Comparison of ENCODE assay signal across 19 mouse cellular contexts in the genomic region with DNA sequence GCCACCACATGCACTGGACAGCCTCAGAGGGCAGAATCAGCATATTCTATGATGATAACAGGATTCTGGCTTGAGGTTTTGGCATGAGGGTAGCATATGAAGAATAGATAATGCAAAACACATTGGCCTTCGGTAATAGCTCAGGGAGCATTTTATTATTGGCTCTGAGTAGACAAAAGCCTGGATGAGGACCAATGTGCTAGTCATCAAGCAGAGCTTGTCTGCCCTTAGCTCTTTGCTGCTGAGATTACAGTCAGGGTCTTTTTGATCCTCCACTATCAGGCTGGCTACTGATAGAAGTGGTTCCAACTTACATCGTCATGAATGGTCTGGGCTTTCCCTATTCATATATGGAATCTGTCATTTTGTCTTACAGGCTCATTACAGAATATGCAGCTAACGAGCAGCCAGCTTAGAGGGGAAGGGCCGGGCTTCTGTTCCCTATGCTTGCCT. TPM values are rescaled to one million over a fixed set of nuclear protein-coding genes. Genes with fewer than 3 reads are reported as not detected.
DNase-seq lines count a peak whose midpoint lies in the region; ATAC-seq and TF ChIP-seq lines count a peak whose summit lies in the region.
"Had no signal": no experiment of that assay in that cellular context is flagged by ENCODE, and none has a peak within 500 bp of the region (broad histone marks: within the 10 kb centered on the region; RNA-seq: fewer than 3 reads in every experiment).

No protein-coding gene starts in this region.

- H3K4me3 ChIP-seq in forebrain, embryonic 14.5 days (ENCODE audit: low read depth, low read length) = no peak overlapping the region
- H3K4me3 ChIP-seq in forebrain, embryonic 11.5 days (ENCODE audit: low read depth, low read length) = no peak overlapping the region
- H3K4me3 ChIP-seq in limb, embryonic 13.5 days = no peak overlapping the region
- no peak overlapping the region for H3K4me3 ChIP-seq in limb, embryonic 10.5 days
- H3K4me3 ChIP-seq: embryonic facial prominence, embryonic 13.5 days; kidney, embryonic 15.5 days; liver, embryonic 15.5 days had no signal

- H3K9me3 ChIP-seq in forebrain, embryonic 14.5 days (replicated peaks; ENCODE audit: control insufficient read depth, low read length) = no peaks in the 10 kb centered on the region
- H3K9me3 ChIP-seq in forebrain, embryonic 11.5 days (ENCODE audit: control insufficient read depth, low read length) = no peaks in the 10 kb centered on the region
- H3K9me3 ChIP-seq in limb, embryonic 13.5 days = no peaks in the 10 kb centered on the region
- no peaks in the 10 kb centered on the region for H3K9me3 ChIP-seq in limb, embryonic 10.5 days (replicated peaks)
- H3K9me3 ChIP-seq: embryonic facial prominence, embryonic 13.5 days; liver, embryonic 15.5 days had no signal

- intact Hi-C loops in heart, postnatal 10 days (cut with DNase I) = no loop called here

- no peak for TF ChIP-seq CTCF in brain, embryonic 14.5 days (IDR thresholded peaks at IDR 0.05; ENCODE audit: borderline replicate concordance, extremely low read depth, insufficient read depth, insufficient read length)

- no peak for TF ChIP-seq POLR2A in brain, embryonic 14.5 days (IDR thresholded peaks at IDR 0.05; ENCODE audit: borderline replicate concordance, extremely low read depth, insufficient read depth, insufficient read length, poor library complexity, severe bottlenecking)

- DNase-seq in forebrain, embryonic 14.5 days (ENCODE audit: low spot score) = peak; percentile 70
- no peak for DNase-seq in forebrain, embryonic 11.5 days (ENCODE audit: low spot score)
- no peak for DNase-seq in limb, embryonic 10.5 days (ENCODE audit: low spot score)
- peak; percentile 79 for DNase-seq in brain, embryonic 14.5 days (ENCODE audit: low read depth)
- DNase-seq in heart, postnatal 10 days = peak; percentile 35 to 60
- DNase-seq in kidney, postnatal 14 days = no peak
- DNase-seq in spleen, postnatal 36 days (ENCODE audit: low spot score in 2 of 2) = no peak
- DNase-seq: adrenal gland, postnatal 14 days; cerebellum, postnatal 25 days; layer of hippocampus, adult 9-11 months; thymus, adult 18-20 months had no signal

- H3K4me2 ChIP-seq in forebrain, embryonic 14.5 days (ENCODE audit: low read length) = no peak overlapping the region
- no peak overlapping the region for H3K4me2 ChIP-seq in forebrain, embryonic 11.5 days (ENCODE audit: low read depth, low read length, severe bottlenecking)
- no peak overlapping the region for H3K4me2 ChIP-seq in limb, embryonic 13.5 days (replicated peaks)
- H3K4me2 ChIP-seq: embryonic facial prominence, embryonic 13.5 days; kidney, embryonic 15.5 days; liver, embryonic 15.5 days had no signal

- 0 out of 2 replicates have a peak, but pooled peaks cover 2% of the 10 kb centered on the region for H3K4me1 ChIP-seq in forebrain, embryonic 14.5 days (ENCODE audit: control insufficient read depth, insufficient read depth, low read length)
- no peaks in the 10 kb centered on the region for H3K4me1 ChIP-seq in forebrain, embryonic 11.5 days (replicated peaks; ENCODE audit: control insufficient read depth, insufficient read depth, low read length)
- no peaks in the 10 kb centered on the region for H3K4me1 ChIP-seq in limb, embryonic 13.5 days
- no peaks in the 10 kb centered on the region for H3K4me1 ChIP-seq in limb, embryonic 10.5 days
- H3K4me1 ChIP-seq: embryonic facial prominence, embryonic 13.5 days; kidney, embryonic 15.5 days; liver, embryonic 15.5 days had no signal

- H3K36me3 ChIP-seq in forebrain, embryonic 14.5 days (ENCODE audit: control insufficient read depth, insufficient read depth, low read length) = no peaks in the 10 kb centered on the region
- H3K36me3 ChIP-seq in forebrain, embryonic 11.5 days (ENCODE audit: control insufficient read depth, insufficient read depth, low read length) = no peaks in the 10 kb centered on the region
- H3K36me3 ChIP-seq in limb, embryonic 13.5 days = no peaks in the 10 kb centered on the region
- no peaks in the 10 kb centered on the region for H3K36me3 ChIP-seq in limb, embryonic 10.5 days
- H3K36me3 ChIP-seq: embryonic facial prominence, embryonic 13.5 days; kidney, embryonic 15.5 days; liver, embryonic 15.5 days had no signal

- no peak overlapping the region for H3K9ac ChIP-seq in forebrain, embryonic 14.5 days (ENCODE audit: low read length)
- H3K9ac ChIP-seq in forebrain, embryonic 11.5 days (ENCODE audit: low read length) = no peak overlapping the region
- no peak overlapping the region for H3K9ac ChIP-seq in limb, embryonic 13.5 days
- H3K9ac ChIP-seq: embryonic facial prominence, embryonic 13.5 days; kidney, embryonic 15.5 days; liver, embryonic 15.5 days had no signal

- H3K27me3 ChIP-seq in forebrain, embryonic 14.5 days (replicated peaks; ENCODE audit: control insufficient read depth, insufficient read depth, low read length) = no peaks in the 10 kb centered on the region
- no peaks in the 10 kb centered on the region for H3K27me3 ChIP-seq in forebrain, embryonic 11.5 days (ENCODE audit: control insufficient read depth, insufficient read depth, low read length)
- H3K27me3 ChIP-seq in limb, embryonic 13.5 days = no peaks in the 10 kb centered on the region
- H3K27me3 ChIP-seq in limb, embryonic 10.5 days (ENCODE audit: low read depth, poor library complexity, severe bottlenecking) = no peaks in the 10 kb centered on the region
- H3K27me3 ChIP-seq: embryonic facial prominence, embryonic 13.5 days; kidney, embryonic 15.5 days; liver, embryonic 15.5 days had no signal

- ATAC-seq in forebrain, embryonic 14.5 days = peak; percentile 22; the same call in 1 of the 2 replicates
- ATAC-seq in forebrain, embryonic 11.5 days (replicated peaks; ENCODE audit: low FRiP score) = no peak
- peak; percentile 28; the same call in 1 of the 2 replicates for ATAC-seq in limb, embryonic 13.5 days (ENCODE audit: low FRiP score, low read depth)

- WGBS in forebrain, embryonic 14.5 days = 33% methylated on average over 4 of the region's 4 CpGs
- whole genome bisulfite sequencing in forebrain, embryonic 11.5 days = 61% methylated on average over 4 of the region's 4 CpGs
- 70% methylated on average over 4 of the region's 4 CpGs for WGBS in limb, embryonic 13.5 days
- 89% methylated on average over 4 of the region's 4 CpGs for WGBS in limb, embryonic 10.5 days

- peak overlapping the region; percentile 36; the same call in 1 of the 2 replicates for H3K27ac ChIP-seq in forebrain, embryonic 14.5 days (ENCODE audit: low read depth, low read length)
- no peak overlapping the region for H3K27ac ChIP-seq in forebrain, embryonic 11.5 days (ENCODE audit: low read depth, low read length)
- no peak overlapping the region for H3K27ac ChIP-seq in limb, embryonic 13.5 days
- no peak overlapping the region for H3K27ac ChIP-seq in limb, embryonic 10.5 days
- H3K27ac ChIP-seq: embryonic facial prominence, embryonic 13.5 days; kidney, embryonic 15.5 days; liver, embryonic 15.5 days had no signal

RNA-seq across cellular contexts. Expression of gene Pde11a, which starts 52.3 kb away (rescaled TPM):
- 0.14 and 0.19 TPM in 2 replicates for polyA plus RNA-seq in forebrain, embryonic 14.5 days (2014; fragmentation: Nextera tagmentation; extraction: Ambion mirVana)
- 0.12 TPM in 1 of 2 replicates, not detected in the other for polyA plus RNA-seq in forebrain, embryonic 11.5 days (2014; fragmentation: Nextera tagmentation; extraction: Ambion mirVana)
- polyA plus RNA-seq in limb, embryonic 13.5 days (2015; fragmentation: Nextera tagmentation; extraction: Ambion mirVana) = 0.50 and 0.65 TPM in 2 replicates
- 0.11 and 0.25 TPM in 2 replicates for polyA plus RNA-seq in limb, embryonic 10.5 days (2016; fragmentation: Nextera tagmentation; extraction: Ambion mirVana)
- polyA plus RNA-seq in brain, embryonic 14.5 days (2012; rRNA removed) = 0.37 and 0.53 TPM in 2 replicates
- under 1 TPM; 0.14 to 0.25 TPM for total RNA-seq in heart, postnatal 10 days (2021)
- total RNA-seq: hematopoietic stem cell, adult 5-6 weeks; megakaryocyte progenitor cell, adult 5-6 weeks; neutrophil, adult 5-6 weeks had no signal
- polyA plus RNA-seq: C2C12; liver, embryonic 15.5 days had no signal

Comparison
In these comparisons a context has a peak if more than half of its experiments do, and no peak if none do; other contexts are left out.
1. DNase-seq: peak in forebrain, embryonic 14.5 days (single experiment), brain, embryonic 14.5 days (single experiment) and heart, postnatal 10 days (2 of 2); none in forebrain, embryonic 11.5 days (single experiment), limb, embryonic 10.5 days (single experiment), kidney, postnatal 14 days (single experiment) and spleen, postnatal 36 days (0 of 2).